Comparison of ENCODE assay signal across 9 mouse cellular contexts in genomic region chr11:18821384-18821783, GRCm38 (mm10).
DNase-seq lines count a peak whose midpoint lies in the region; ATAC-seq and TF ChIP-seq lines count a peak whose summit lies in the region.
"Had no signal": no experiment of that assay in that cellular context is flagged by ENCODE, and none has a peak within 500 bp of the region (broad histone marks: within the 10 kb centered on the region; RNA-seq: fewer than 3 reads in every experiment).

No protein-coding gene starts in this region.

- ATAC-seq in heart, embryonic 11.5 days (replicated peaks; ENCODE audit: insufficient number of reproducible peaks, low FRiP score, low TSS enrichment), result no peak
- ATAC-seq in forebrain, embryonic 16.5 days, result no peak
- ATAC-seq in monocyte, adult 5-6 weeks (replicated peaks; ENCODE audit: insufficient number of reproducible peaks, low FRiP score, low TSS enrichment, poor library complexity, severe bottlenecking), result no peak

- no peak overlapping the region for H3K4me2 ChIP-seq in heart, embryonic 11.5 days
- no peak overlapping the region for H3K4me2 ChIP-seq in CH12.LX (ENCODE audit: insufficient read depth, low read depth, poor library complexity, severe bottlenecking)
- no peak overlapping the region for H3K4me2 ChIP-seq in forebrain, embryonic 16.5 days (ENCODE audit: low read length)
- H3K4me2 ChIP-seq: liver, embryonic 15.5 days had no signal

- no peaks in the 10 kb centered on the region for H3K27me3 ChIP-seq in heart, embryonic 11.5 days (ENCODE audit: control insufficient read depth, insufficient read depth, low read length)
- H3K27me3 ChIP-seq in CH12.LX (replicated peaks), result no peaks in the 10 kb centered on the region
- H3K27me3 ChIP-seq in forebrain, embryonic 16.5 days (replicated peaks; ENCODE audit: control insufficient read depth, insufficient read depth, low read length), result no peaks in the 10 kb centered on the region
- H3K27me3 ChIP-seq: liver, embryonic 15.5 days had no signal

- no peak overlapping the region for H3K27ac ChIP-seq in heart, embryonic 11.5 days (ENCODE audit: low read depth, low read length)
- no peak overlapping the region for H3K27ac ChIP-seq in CH12.LX (ENCODE audit: insufficient read depth, low read depth)
- H3K27ac ChIP-seq in forebrain, embryonic 16.5 days (ENCODE audit: low read length), result no peak overlapping the region
- H3K27ac ChIP-seq: liver, embryonic 15.5 days had no signal

- TF ChIP-seq RAD21 in CH12.LX (IDR thresholded peaks at IDR 0.05; ENCODE audit: low read depth, low read length), result peak; percentile 93

- in situ Hi-C loops in CH12.LX (cut with MboI; ENCODE audit: low pct_ligation_motif_present, low pct_unique_long_range_greater_than_20kb, low sequenced_read_pairs), result loop anchor here (5.0 to 25.0 kb wide), 4 partner anchors 203 to 941 kb away; no protein-coding TSS in a partner anchor

- H3K4me3 ChIP-seq in heart, embryonic 11.5 days (ENCODE audit: low read depth, low read length), result no peak overlapping the region
- no peak overlapping the region for H3K4me3 ChIP-seq in CH12.LX (replicated peaks in 1 of 3; ENCODE audit: low read depth in 2 of 3, low read length in 2 of 3, poor library complexity in 1 of 3)
- no peak overlapping the region for H3K4me3 ChIP-seq in forebrain, embryonic 16.5 days (replicated peaks; ENCODE audit: low read length)
- H3K4me3 ChIP-seq: liver, embryonic 15.5 days had no signal

- dilution Hi-C loops in CH12.LX (cut with MboI; ENCODE audit: extremely low pct_ligation_motif_present, extremely low pct_unique_long_range_greater_than_20kb, low sequenced_read_pairs), result no loop called here

- H3K9ac ChIP-seq in heart, embryonic 11.5 days (ENCODE audit: low read depth, low read length), result no peak overlapping the region
- H3K9ac ChIP-seq in CH12.LX (ENCODE audit: insufficient read depth, low read depth), result no peak overlapping the region
- H3K9ac ChIP-seq in forebrain, embryonic 16.5 days (replicated peaks; ENCODE audit: low read depth, low read length), result no peak overlapping the region
- H3K9ac ChIP-seq: liver, embryonic 15.5 days had no signal

- 56% methylated on average over 1 of the region's 1 CpGs for WGBS in heart, embryonic 11.5 days (ENCODE audit: insufficient replicate concordance)
- WGBS in forebrain, embryonic 16.5 days, result 62% methylated on average over 1 of the region's 1 CpGs

- peak; percentile 84 for DNase-seq in heart, adult 11 months
- peak; percentile 54 for DNase-seq in CH12.LX (ENCODE audit: extremely low read depth)
- DNase-seq in c-Kit-positive CD71-negative TER-119-negative erythroid progenitor cells, embryonic 14.5 days (ENCODE audit: low read depth), result peak; percentile 4
- DNase-seq in kidney, postnatal 25 days, result peak; percentile 37 to 47
- DNase-seq in spleen, postnatal 36 days (ENCODE audit: low spot score in 2 of 2), result no peak

- no peaks in the 10 kb centered on the region for H3K36me3 ChIP-seq in heart, embryonic 11.5 days (ENCODE audit: control insufficient read depth, insufficient read depth, low read length)
- no peaks in the 10 kb centered on the region for H3K36me3 ChIP-seq in CH12.LX (replicated peaks in 1 of 2; ENCODE audit: control insufficient read depth in 1 of 2, insufficient read depth in 1 of 2, low read length in 1 of 2)
- no peaks in the 10 kb centered on the region for H3K36me3 ChIP-seq in forebrain, embryonic 16.5 days (ENCODE audit: control insufficient read depth, insufficient read depth)
- H3K36me3 ChIP-seq: liver, embryonic 15.5 days had no signal

- no peak for TF ChIP-seq EP300 in CH12.LX (IDR thresholded peaks at IDR 0.05; ENCODE audit: low read length)

- TF ChIP-seq POLR2A in CH12.LX (IDR thresholded peaks at IDR 0.05; ENCODE audit: low read depth, low read length), result no peak

- TF ChIP-seq CTCF in CH12.LX (conservative IDR thresholded peaks at IDR 0.05 in 1 of 2, IDR thresholded peaks at IDR 0.05 in 1 of 2; ENCODE audit: low read depth in 2 of 2, low read length in 2 of 2), result peak; percentile 52 to 93; a peak in 3 of 4 replicates

- no peaks in the 10 kb centered on the region for H3K9me3 ChIP-seq in heart, embryonic 11.5 days (replicated peaks; ENCODE audit: control insufficient read depth, low read length)
- H3K9me3 ChIP-seq in CH12.LX (replicated peaks; ENCODE audit: low read length), result no peaks in the 10 kb centered on the region
- no peaks in the 10 kb centered on the region for H3K9me3 ChIP-seq in forebrain, embryonic 16.5 days (ENCODE audit: control insufficient read depth, low read length)
- H3K9me3 ChIP-seq: liver, embryonic 15.5 days had no signal

- no peaks in the 10 kb centered on the region for H3K79me2 ChIP-seq in CH12.LX (replicated peaks; ENCODE audit: control insufficient read depth, extremely low read depth, insufficient read depth, poor library complexity, severe bottlenecking)

- H3K4me1 ChIP-seq in heart, embryonic 11.5 days (ENCODE audit: control insufficient read depth, insufficient read depth, low read length), result no peaks in the 10 kb centered on the region
- peaks cover 0 to 4% of the 10 kb centered on the region in 2 experiments; a peak in 2 of 4 replicates for H3K4me1 ChIP-seq in CH12.LX (ENCODE audit: control insufficient read depth in 1 of 2, insufficient read depth in 2 of 2)
- H3K4me1 ChIP-seq in forebrain, embryonic 16.5 days (replicated peaks; ENCODE audit: control insufficient read depth, insufficient read depth, low read length), result no peaks in the 10 kb centered on the region
- H3K4me1 ChIP-seq: liver, embryonic 15.5 days had no signal

TF ChIP-seq in CH12.LX, 34 proteins besides CTCF, POLR2A, EP300 and RAD21:
- TF ChIP-seq USF1 (IDR thresholded peaks at IDR 0.05; ENCODE audit: low read depth, low read length) (no peak), SMC3 (IDR thresholded peaks at IDR 0.05; ENCODE audit: low read depth, low read length) (peak; percentile 94), ZC3H11A (IDR thresholded peaks at IDR 0.05; ENCODE audit: low read depth, low read length) (peak; percentile 83), NELFE (IDR thresholded peaks at IDR 0.05; ENCODE audit: low read depth, low read length) (peak; percentile 32; the same call in 1 of the 2 replicates), HCFC1 (IDR thresholded peaks at IDR 0.05; ENCODE audit: low read depth, low read length) (no peak)
TF ChIP-seq in CH12.LX: peak in this region for 3.

Comparison
In these comparisons a context has a peak if more than half of its experiments do, and no peak if none do; other contexts are left out.
1. DNase-seq: peak in heart, adult 11 months (single experiment), CH12.LX (single experiment), c-Kit-positive CD71-negative TER-119-negative erythroid progenitor cells, embryonic 14.5 days (single experiment) and kidney, postnatal 25 days (2 of 2); none in spleen, postnatal 36 days (0 of 2).